Mouse (Mus musculus): ENCODE measurements at regions not wholly inside any gene's neighbourhood (a gene's known extent, or its start where the extent isn't known, plus 50 kb on each side); places are given as distances from the start of the nearest gene placed in this dataset.

- ChIA-PET POLR2A (no interaction called here), CTCF (no interaction called here)
Observed at GRCm38 (mm10) chr15:97528291-97529050, 177.2 kb downstream of the Rpap3 start.

GRCm38 (mm10) chr15:97520395-97520794 is 185.2 kb downstream of the Rpap3 start:
- CTCF ChIA-PET = no interaction called here
- POLR2A ChIA-PET = interaction anchor here in 2 of 4 experiments (0.5 to 0.6 kb wide), 2 partner anchors 49 to 150 kb away, joined by 4 to 5 read pairs; no protein-coding TSS in a partner anchor

- CTCF ChIA-PET = no interaction called here
- POLR2A ChIA-PET = interaction anchor here in 1 of 4 experiments (0.5 kb wide), 1 partner anchor 149 kb away, joined by 5 read pairs; no protein-coding TSS in a partner anchor
Observed at GRCm38 (mm10) chr15:97519919-97520345, 185.7 kb downstream of the Rpap3 start.

- POLR2A ChIA-PET = interaction anchor here in 1 of 4 experiments (0.5 kb wide), 1 partner anchor 28 kb away, joined by 3 read pairs; no protein-coding TSS in a partner anchor
- CTCF ChIA-PET = interaction anchor here in 2 of 4 experiments (0.5 to 1.3 kb wide), 4 partner anchors 20 to 149 kb away, joined by 3 to 5 read pairs (median 4); no protein-coding TSS in a partner anchor
Observed at GRCm38 (mm10) chr15:97517926-97518325, 187.7 kb downstream of the Rpap3 start.

- ChIA-PET POLR2A (interaction anchor here in 1 of 4 experiments (1.3 kb wide), 1 partner anchor 29 kb away, joined by 3 read pairs; no protein-coding TSS in a partner anchor), CTCF (interaction anchor here in 1 of 4 experiments (0.5 to 1.1 kb wide), 2 partner anchors 94 to 150 kb away, joined by 3 to 4 read pairs; no protein-coding TSS in a partner anchor)
Observed at GRCm38 (mm10) chr15:97517188-97517587, 188.4 kb downstream of the Rpap3 start.

GRCm38 (mm10) chr15:97515773-97516172 is 189.9 kb downstream of the Rpap3 start:
- ChIA-PET POLR2A (no interaction called here), CTCF (interaction anchor here in 1 of 4 experiments (0.6 kb wide), 1 partner anchor 93 kb away, joined by 3 read pairs; no protein-coding TSS in a partner anchor)

- ChIA-PET POLR2A (no interaction called here), CTCF (no interaction called here)
Observed at GRCm38 (mm10) chr15:97507656-97508306, 197.8 kb downstream of the Rpap3 start.

- ChIA-PET CTCF (interaction anchor here in 1 of 4 experiments (1.6 kb wide), 1 partner anchor 157 kb away, joined by 3 read pairs; no protein-coding TSS in a partner anchor), POLR2A (no interaction called here)
Observed at GRCm38 (mm10) chr15:97507176-97507575, 198.4 kb downstream of the Rpap3 start.

- CTCF ChIA-PET = interaction anchor here in 3 of 4 experiments (0.5 to 1.6 kb wide), 3 partner anchors 57 to 396 kb away, joined by 3 to 4 read pairs (median 4); no protein-coding TSS in a partner anchor
- POLR2A ChIA-PET = interaction anchor here in 1 of 4 experiments (0.6 kb wide), 1 partner anchor 258 kb away, joined by 3 read pairs; no protein-coding TSS in a partner anchor
Observed at GRCm38 (mm10) chr15:97505715-97506114, 199.9 kb downstream of the Rpap3 start.

GRCm38 (mm10) chr15:97504325-97504724 is 201.3 kb downstream of the Rpap3 start:
- ChIA-PET CTCF (no interaction called here), POLR2A (no interaction called here)

- CTCF ChIA-PET = interaction anchor here in 1 of 4 experiments (1.2 kb wide), 1 partner anchor 163 kb away, joined by 3 read pairs; no protein-coding TSS in a partner anchor
Observed at GRCm38 (mm10) chr15:97502056-97502455, 203.6 kb downstream of the Rpap3 start.

GRCm38 (mm10) chr15:97501420-97501819 is 204.2 kb downstream of the Rpap3 start:
- POLR2A ChIA-PET = no interaction called here
- CTCF ChIA-PET = interaction anchor here in 1 of 4 experiments (1.2 kb wide), 1 partner anchor 164 kb away, joined by 3 read pairs; no protein-coding TSS in a partner anchor

More at GRCm38 (mm10) chr15:97502056-97502455, 203.6 kb downstream of the Rpap3 start:
- POLR2A ChIA-PET = no interaction called here

- CTCF ChIA-PET = no interaction called here
- POLR2A ChIA-PET = no interaction called here
Observed at GRCm38 (mm10) chr15:97499821-97500385, 205.7 kb downstream of the Rpap3 start.

GRCm38 (mm10) chr15:97499240-97499639 is 206.4 kb downstream of the Rpap3 start:
- POLR2A ChIA-PET = no interaction called here
- CTCF ChIA-PET = no interaction called here

- CTCF ChIA-PET = interaction anchor here in 3 of 4 experiments (0.5 to 1.2 kb wide), 8 partner anchors 20 to 755 kb away, joined by 3 read pairs; no protein-coding TSS in a partner anchor
- POLR2A ChIA-PET = interaction anchor here in 1 of 4 experiments (0.6 kb wide), 2 partner anchors 9 to 799 kb away, joined by 3 read pairs; partner anchors contain the start of gene Slc38a2
Observed at GRCm38 (mm10) chr15:97498375-97498774, 207.2 kb downstream of the Rpap3 start.

- POLR2A ChIA-PET = no interaction called here
- CTCF ChIA-PET = no interaction called here
Observed at GRCm38 (mm10) chr15:97496026-97496425, 209.6 kb downstream of the Rpap3 start.

GRCm38 (mm10) chr15:97493340-97493739 is 212.3 kb downstream of the Rpap3 start:
- POLR2A ChIA-PET = no interaction called here
- CTCF ChIA-PET = no interaction called here

GRCm38 (mm10) chr15:97491796-97492195 is 213.8 kb downstream of the Rpap3 start:
- ChIA-PET CTCF (no interaction called here), POLR2A (no interaction called here)

GRCm38 (mm10) chr15:97487425-97487824 is 218.2 kb downstream of the Rpap3 start:
- CTCF ChIA-PET = interaction anchor here in 1 of 4 experiments (0.7 kb wide), 1 partner anchor 1214 kb away, joined by 3 read pairs; no protein-coding TSS in a partner anchor

More at GRCm38 (mm10) chr15:97487425-97487824, 218.2 kb downstream of the Rpap3 start:
- POLR2A ChIA-PET = no interaction called here

Data from embryonic stem cell, embryonic (primary cell).